Mouse (Mus musculus) kidney, postnatal 0 days (tissue): Measurements from ENCODE around the gene Acbd3. TPM values are rescaled to one million over a fixed set of nuclear protein-coding genes. Genes with fewer than 3 reads are reported as not detected.

Experiments used
- ATAC-seq: fragments of 200-750 bp; cut with Nextera tagmentation; replicated peaks from 2 replicates; pipeline ENCODE4 v1.8.0; 2017; ENCODE audit warnings: low read depth, moderate number of reproducible peaks, moderate TSS enrichment, moderate library complexity; ENCODE audit not compliant: low FRiP score
- DNase-seq: peaks from one replicate; pipeline ENCODE4 v3.0.0-alpha.2; 2016; ENCODE audit warnings: low spot score
- H3K27ac ChIP-seq: fragments of 300-500 bp; sonication (generic); 2 replicates; pipeline ENCODE4 v1.5.1; 2014; ENCODE audit warnings: mild to moderate bottlenecking
- H3K27me3 ChIP-seq: fragments of 300-500 bp; sonication (generic); 2 replicates; pipeline ENCODE4 v1.6.1; 2014; ENCODE audit warnings: low read length, mixed read lengths; ENCODE audit not compliant: insufficient read depth
- H3K36me3 ChIP-seq: fragments of 300-500 bp; sonication (generic); 2 replicates; pipeline ENCODE4 v1.6.1; 2014; ENCODE audit warnings: low read length, mixed read lengths; ENCODE audit not compliant: insufficient read depth
- H3K4me1 ChIP-seq: fragments of 300-500 bp; sonication (generic); replicated peaks from 2 replicates; pipeline ENCODE4 v1.6.1; 2014; ENCODE audit warnings: antibody characterized with exemption, low read length, mixed read lengths; ENCODE audit not compliant: insufficient read depth
- H3K4me2 ChIP-seq: fragments of 300-500 bp; sonication (generic); 2 replicates; pipeline ENCODE4 v1.6.1; 2014; ENCODE audit warnings: mild to moderate bottlenecking, low read length, moderate library complexity, mixed read lengths
- H3K4me3 ChIP-seq: fragments of 300-500 bp; sonication (generic); replicated peaks from 2 replicates; pipeline ENCODE4 v1.5.1; 2014; ENCODE audit warnings: low read depth, low read length
- H3K9ac ChIP-seq: fragments of 300-500 bp; sonication (generic); 2 replicates; pipeline ENCODE4 v1.6.1; 2014; ENCODE audit warnings: low read depth, low read length
- H3K9me3 ChIP-seq: fragments of 300-500 bp; sonication (generic); replicated peaks from 2 replicates; pipeline ENCODE4 v1.6.1; 2016; ENCODE audit warnings: low read length, inconsistent platforms, mixed read lengths
- CTCF ChIP-seq: IDR thresholded peaks from 2 replicates; pipeline ENCODE4 v1.5.1; 2016; ENCODE audit warnings: antibody characterized with exemption, low read depth, mild to moderate bottlenecking, moderate library complexity
- WGBS: fragments of 180-500 bp; shearing (Covaris S2); extraction: QIAGEN DNeasy Blood & Tissue Kit; methylation state at CpG from one replicate; pipeline ENCODE4 v1.1.7; 2014; 5-methylcytosine and 5-hydroxymethylcytosine counted together
- polyA plus RNA-seq: library from polyadenylated mRNA; unstranded; fragments of >200 nt; fragmentation: Nextera tagmentation; extraction: Ambion mirVana; gene quantifications from 2 replicates; pipeline ENCODE4 v1.2.1, GENCODE M21; 2015

Gene Acbd3
- polyA plus RNA-seq, 1 experiment from 2014 or later = 18.5 TPM

- no peak for ATAC-seq
- Histone ChIP-seq H3K4me1 (peaks cover 6% of the 10 kb centered on the region), H3K9ac (no peak overlapping the region), H3K9me3 (no peaks in the 10 kb centered on the region), H3K4me2 (no peak overlapping the region), H3K27me3 (no peaks in the 10 kb centered on the region), H3K36me3 (no peaks in the 10 kb centered on the region), H3K4me3 (no peak overlapping the region), H3K27ac (no peak overlapping the region)
- 25% methylated on average over 1 of the region's 1 CpGs for WGBS
- no peak for DNase-seq
- no peak for TF ChIP-seq CTCF
Measured at GRCm38 (mm10) chr1:180723701-180724238, 2.1 kb upstream of the Acbd3 start.

GRCm38 (mm10) chr1:180726183-180726582 is 340 bp downstream of the Acbd3 start:
- DNase-seq = peak; percentile 64
- TF ChIP-seq CTCF = no peak
- H3K4me3 ChIP-seq = peak overlapping the region; percentile 100
- 3% methylated on average over 41 of the region's 42 CpGs for whole genome bisulfite sequencing
- H3K9ac ChIP-seq = peak overlapping the region; percentile 99
- H3K4me1 ChIP-seq = peaks cover 6% of the 10 kb centered on the region
- H3K27me3 ChIP-seq = no peaks in the 10 kb centered on the region
- peak overlapping the region; percentile 98 for H3K27ac ChIP-seq
- H3K4me2 ChIP-seq = peak overlapping the region; percentile 67
- no peaks in the 10 kb centered on the region for H3K9me3 ChIP-seq
- no peaks in the 10 kb centered on the region for H3K36me3 ChIP-seq
- peak; percentile 72 for ATAC-seq

DNA sequence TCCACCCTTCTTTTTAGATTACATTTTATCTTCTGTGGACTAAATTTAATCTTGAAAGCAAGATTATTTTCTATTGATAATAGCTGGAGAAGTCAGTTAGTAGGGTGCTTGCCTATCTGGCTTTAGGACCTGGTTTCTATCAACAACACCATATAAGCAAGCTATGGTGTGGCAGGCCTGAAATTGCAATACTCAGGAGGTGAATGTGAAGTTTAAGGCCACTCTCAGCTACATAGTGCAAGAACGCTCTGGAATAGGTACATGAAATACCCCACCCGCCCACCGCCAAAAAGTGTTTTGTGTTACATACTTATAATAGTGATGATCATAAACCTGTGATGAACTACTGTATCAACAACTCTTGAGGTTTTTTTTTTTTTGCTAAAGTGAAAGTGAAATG is 3.4 kb downstream of the Acbd3 start:
- Histone ChIP-seq H3K9me3 (no peaks in the 10 kb centered on the region), H3K4me3 (no peak overlapping the region), H3K4me1 (peaks cover 6% of the 10 kb centered on the region), H3K36me3 (peaks cover 5% of the 10 kb centered on the region), H3K27ac (no peak overlapping the region), H3K4me2 (no peak overlapping the region), H3K27me3 (no peaks in the 10 kb centered on the region), H3K9ac (no peak overlapping the region)
- ATAC-seq (no peak), DNase-seq (no peak)
- 87% methylated on average over 3 of the region's 3 CpGs for WGBS
- no peak for TF ChIP-seq CTCF

DNA sequence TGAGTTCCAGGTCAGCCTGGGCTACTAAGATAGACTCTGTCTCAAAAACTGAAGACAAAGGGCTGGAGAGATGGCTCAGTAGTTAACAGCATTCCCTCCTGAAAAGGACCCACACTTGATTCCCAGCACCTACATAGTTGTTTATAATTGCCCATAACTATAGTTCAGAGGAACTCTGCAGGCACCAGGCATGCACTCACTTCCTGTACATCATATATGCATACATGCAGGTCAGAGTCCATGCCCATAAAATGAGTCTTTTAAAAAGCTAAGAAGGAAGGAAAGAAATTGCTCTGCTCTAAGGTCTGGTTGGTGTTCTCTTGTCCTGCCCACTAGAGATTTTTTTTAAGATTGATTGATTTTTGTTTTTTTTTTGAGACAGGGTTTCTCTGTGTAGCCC is 22.0 kb downstream of the Acbd3 start:
- no peak overlapping the region for H3K4me2 ChIP-seq
- H3K9me3 ChIP-seq = no peaks in the 10 kb centered on the region
- H3K4me1 ChIP-seq = no peaks in the 10 kb centered on the region
- no peak overlapping the region for H3K9ac ChIP-seq
- DNase-seq (no peak), ATAC-seq (no peak)
- no peaks in the 10 kb centered on the region for H3K27me3 ChIP-seq
- H3K36me3 ChIP-seq = peaks cover 52% of the 10 kb centered on the region
- H3K27ac ChIP-seq = no peak overlapping the region
- H3K4me3 ChIP-seq = no peak overlapping the region
- no peak for TF ChIP-seq CTCF

DNA sequence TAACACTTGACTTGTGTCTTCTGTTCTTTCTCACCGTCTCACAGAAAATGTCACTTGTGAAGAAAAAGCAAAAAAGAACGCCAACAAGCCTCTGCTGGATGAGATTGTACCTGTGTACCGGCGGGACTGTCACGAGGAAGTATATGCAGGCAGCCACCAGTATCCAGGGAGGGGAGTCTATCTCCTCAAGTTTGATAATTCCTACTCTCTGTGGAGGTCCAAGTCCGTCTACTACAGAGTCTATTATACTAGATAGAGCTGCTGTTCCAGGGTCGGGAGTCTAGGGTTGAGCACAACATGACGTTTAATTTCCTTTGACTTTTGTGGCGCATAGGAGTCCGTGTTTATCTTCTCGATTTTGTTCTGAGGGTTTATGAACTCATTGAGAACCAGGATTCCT is 26.3 kb downstream of the Acbd3 start:
- Histone ChIP-seq H3K4me2 (no peak overlapping the region), H3K4me3 (no peak overlapping the region), H3K27ac (no peak overlapping the region), H3K9ac (no peak overlapping the region), H3K27me3 (no peaks in the 10 kb centered on the region), H3K9me3 (no peaks in the 10 kb centered on the region), H3K4me1 (no peaks in the 10 kb centered on the region), H3K36me3 (peaks cover 25% of the 10 kb centered on the region)
- no peak for ATAC-seq
- TF ChIP-seq CTCF = no peak
- no peak for DNase-seq
- WGBS = 91% methylated on average over 11 of the region's 11 CpGs

DNA sequence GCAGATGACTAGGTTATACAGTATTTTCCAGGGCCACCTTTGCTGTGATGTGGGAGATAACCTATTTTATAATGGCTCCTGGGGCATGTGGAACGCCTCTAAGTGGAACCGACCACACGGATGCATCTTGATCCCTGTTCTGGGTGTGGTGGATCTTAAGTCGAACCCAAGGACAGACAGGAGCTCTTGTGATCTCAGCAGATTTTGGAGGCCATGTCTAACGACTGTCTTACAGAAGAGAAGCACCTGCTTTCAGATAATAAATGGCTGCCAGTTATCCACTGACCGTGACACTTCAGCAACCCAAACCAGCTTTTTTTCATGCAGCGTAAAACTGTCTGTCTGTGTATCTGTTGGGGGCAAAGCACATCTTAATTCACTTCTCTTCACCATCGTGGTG is 28.5 kb downstream of the Acbd3 start:
- peaks cover 12% of the 10 kb centered on the region; the same call in 1 of the 2 replicates for H3K36me3 ChIP-seq
- H3K4me3 ChIP-seq = no peak overlapping the region
- WGBS = 59% methylated on average over 8 of the region's 8 CpGs
- no peak for DNase-seq
- no peaks in the 10 kb centered on the region for H3K9me3 ChIP-seq
- TF ChIP-seq CTCF = no peak
- H3K4me2 ChIP-seq = no peak overlapping the region
- no peak overlapping the region for H3K27ac ChIP-seq
- no peak for ATAC-seq
- H3K27me3 ChIP-seq = no peaks in the 10 kb centered on the region
- H3K9ac ChIP-seq = no peak overlapping the region
- no peaks in the 10 kb centered on the region for H3K4me1 ChIP-seq

DNA sequence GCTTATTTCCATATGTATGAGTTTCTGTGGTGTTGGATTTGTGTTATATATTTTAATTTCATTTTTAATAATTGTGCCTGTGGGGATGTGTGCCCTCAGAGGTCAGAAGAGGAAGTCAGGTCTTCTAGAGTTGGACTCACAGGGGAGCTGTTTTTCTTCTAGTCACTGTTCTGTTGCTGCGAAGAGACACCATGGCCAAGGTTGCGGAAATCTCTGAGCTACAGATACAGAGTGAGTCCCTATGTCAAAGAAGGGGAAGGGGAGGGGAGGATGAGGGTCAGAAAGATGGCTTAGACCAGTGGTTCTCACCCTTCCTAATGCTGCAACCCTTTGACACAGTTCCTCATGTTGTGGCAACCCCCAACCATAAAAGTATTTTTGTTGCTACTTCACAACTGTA is 30.9 kb downstream of the Acbd3 start:
- DNase-seq = no peak
- Histone ChIP-seq H3K27ac (no peak overlapping the region), H3K4me1 (no peaks in the 10 kb centered on the region), H3K9me3 (no peaks in the 10 kb centered on the region), H3K4me3 (no peak overlapping the region), H3K27me3 (no peaks in the 10 kb centered on the region), H3K36me3 (peaks cover 12% of the 10 kb centered on the region; the same call in 1 of the 2 replicates), H3K4me2 (no peak overlapping the region), H3K9ac (no peak overlapping the region)
- TF ChIP-seq CTCF = no peak
- no peak for ATAC-seq
- WGBS = 84% methylated on average over 2 of the region's 2 CpGs
